Mouse (Mus musculus) CH12.LX (cell line): ENCODE results near the gene Naa80.

Source experiments
- CTCF ChIP-seq, 2 experiments: IDR thresholded peaks in 1 of 2; conservative IDR thresholded peaks in 1 of 2; 2 replicates each; pipeline ENCODE4 v1.5.1; 2011 to 2012; ENCODE audit warnings: low read depth in 2 of 2, low read length in 2 of 2, improper control_type of control experiment in 1 of 2, inconsistent platforms in 1 of 2, mild to moderate bottlenecking in 1 of 2, moderate library complexity in 1 of 2
- JUND ChIP-seq: conservative IDR thresholded peaks from 2 replicates; pipeline ENCODE4 v1.6.1; 2011; ENCODE audit warnings: low read depth, low read length, improper control_type of control experiment
- SIN3A ChIP-seq: IDR thresholded peaks from 2 replicates; pipeline ENCODE4 v1.6.1; 2012; ENCODE audit warnings: low read length, improper control_type of control experiment, inconsistent platforms
- UBTF ChIP-seq: IDR thresholded peaks from 2 replicates; pipeline ENCODE4 v1.6.1; 2012; ENCODE audit warnings: low read depth, mild to moderate bottlenecking, inconsistent platforms, low read length, improper control_type of control experiment, moderate library complexity
- USF1 ChIP-seq: IDR thresholded peaks from 2 replicates; pipeline ENCODE4 v1.6.1; 2014; ENCODE audit warnings: low read depth, mild to moderate bottlenecking, inconsistent platforms, low read length, improper control_type of control experiment
- ZMIZ1 ChIP-seq: IDR thresholded peaks from 2 replicates; pipeline ENCODE4 v1.6.1; 2012; ENCODE audit warnings: low read depth, mild to moderate bottlenecking, inconsistent platforms, low read length, improper control_type of control experiment

DNA sequence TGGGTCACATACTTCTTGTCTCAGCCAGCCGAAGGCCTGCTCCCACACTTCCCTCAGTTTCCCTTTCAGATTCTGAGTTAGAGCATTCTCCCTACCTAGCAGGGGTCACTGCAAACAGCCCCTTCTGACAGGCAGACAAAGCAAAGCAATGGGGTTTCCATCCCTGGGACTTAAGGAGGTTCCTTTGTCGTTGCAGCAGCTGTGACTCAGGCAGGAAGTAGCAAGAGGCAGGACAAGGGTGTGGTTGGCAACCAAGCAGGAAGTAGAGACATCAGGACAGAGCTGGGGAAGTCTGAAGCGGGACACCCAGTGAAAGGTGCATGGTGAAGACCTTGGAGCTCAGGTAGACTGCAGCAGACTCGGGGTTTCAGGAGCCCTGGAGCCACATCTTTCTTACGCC, 45.9 kb downstream of the Naa80 start:
- no peak for TF ChIP-seq UBTF
- no peak for TF ChIP-seq CTCF (conservative IDR thresholded peaks at IDR 0.05 in 1 of 2, IDR thresholded peaks at IDR 0.05 in 1 of 2; ENCODE audit: low read depth in 2 of 2, low read length in 2 of 2)
- TF ChIP-seq USF1 = no peak
- no peak for TF ChIP-seq ZMIZ1
- no peak for TF ChIP-seq JUND
- TF ChIP-seq SIN3A = no peak
